In genomic region chr1:134650816-134651215, GRCm38 (mm10) we compare ENCODE assay signal across 25 mouse cellular contexts. TPM values are rescaled to one million over a fixed set of nuclear protein-coding genes. Genes with fewer than 3 reads are reported as not detected.
DNase-seq lines count a peak whose midpoint lies in the region; ATAC-seq and TF ChIP-seq lines count a peak whose summit lies in the region.
"Had no signal": no experiment of that assay in that cellular context is flagged by ENCODE, and none has a peak within 500 bp of the region (broad histone marks: within the 10 kb centered on the region; RNA-seq: fewer than 3 reads in every experiment).

No protein-coding gene starts in this region.

- DNase-seq in cerebellum, adult 18-20 months: peak; percentile 64 to 74
- DNase-seq in cerebellum, adult 8-10 months: no peak
- no peak for DNase-seq in kidney, postnatal 0 days (ENCODE audit: low spot score)
- no peak for DNase-seq in kidney, adult 18-20 months
- DNase-seq in cerebellum, adult 9-10 months: peak; percentile 86
- DNase-seq in embryo, embryonic 11 days: no peak
- DNase-seq: adrenal gland, adult 8-10 months; B cell, adult 2 months; gastrocnemius, postnatal 36 days; heart, adult 2 months; heart, postnatal 14 days; liver, postnatal 0 days; right cerebral cortex, postnatal 25 days; thymus, postnatal 14 days had no signal

- H3K9me3 ChIP-seq in kidney, postnatal 0 days (replicated peaks; ENCODE audit: low read length): no peaks in the 10 kb centered on the region
- H3K9me3 ChIP-seq in midbrain, embryonic 16.5 days (replicated peaks; ENCODE audit: control insufficient read depth, low read length, poor library complexity, severe bottlenecking): no peaks in the 10 kb centered on the region
- H3K9me3 ChIP-seq: forebrain, embryonic 13.5 days; heart, embryonic 13.5 days; hindbrain, embryonic 12.5 days had no signal

- H3K4me2 ChIP-seq in kidney, postnatal 0 days (ENCODE audit: low read length): no peak overlapping the region
- H3K4me2 ChIP-seq in myocyte (ENCODE audit: low read depth): peak overlapping the region; percentile 49
- H3K4me2 ChIP-seq in midbrain, embryonic 16.5 days (ENCODE audit: low read length): no peak overlapping the region
- H3K4me2 ChIP-seq: heart, embryonic 13.5 days; hindbrain, embryonic 12.5 days had no signal

- TF ChIP-seq POLR2A in myocyte (IDR thresholded peaks at IDR 0.05; ENCODE audit: insufficient read length, low read depth): no peak

- 64% methylated on average over 5 of the region's 5 CpGs for WGBS in kidney, postnatal 0 days
- WGBS in midbrain, embryonic 16.5 days: 71% methylated on average over 5 of the region's 5 CpGs

- no peak overlapping the region for H3K9ac ChIP-seq in kidney, postnatal 0 days (ENCODE audit: low read depth, low read length)
- no peak overlapping the region for H3K9ac ChIP-seq in midbrain, embryonic 16.5 days (ENCODE audit: low read depth, low read length)
- H3K9ac ChIP-seq: forebrain, embryonic 13.5 days; heart, embryonic 13.5 days; hindbrain, embryonic 12.5 days; liver, postnatal 0 days had no signal

- TF ChIP-seq CTCF in kidney, postnatal 0 days (IDR thresholded peaks at IDR 0.05; ENCODE audit: low read depth): no peak

- H3K27me3 ChIP-seq in kidney, postnatal 0 days (ENCODE audit: insufficient read depth, low read length): peaks cover 16% of the 10 kb centered on the region
- H3K27me3 ChIP-seq in myocyte (ENCODE audit: control insufficient read depth, insufficient read depth, insufficient read length): peaks cover 29% of the 10 kb centered on the region
- peaks cover 18% of the 10 kb centered on the region for H3K27me3 ChIP-seq in midbrain, embryonic 16.5 days (ENCODE audit: control insufficient read depth, insufficient read depth, low read depth, low read length)

- H3K4me3 ChIP-seq in kidney, postnatal 0 days (replicated peaks; ENCODE audit: low read depth, low read length): no peak overlapping the region
- H3K4me3 ChIP-seq in myocyte: no peak overlapping the region
- no peak overlapping the region for H3K4me3 ChIP-seq in midbrain, embryonic 16.5 days (ENCODE audit: low read depth, low read length)
- H3K4me3 ChIP-seq: forebrain, embryonic 13.5 days; heart, adult 2 months; heart, embryonic 13.5 days; hindbrain, embryonic 12.5 days; layer of hippocampus, adult 2 months had no signal

- no peaks in the 10 kb centered on the region for H3K36me3 ChIP-seq in kidney, postnatal 0 days (ENCODE audit: insufficient read depth, low read length)
- no peaks in the 10 kb centered on the region for H3K36me3 ChIP-seq in myocyte (ENCODE audit: control insufficient read depth, insufficient read depth)
- no peaks in the 10 kb centered on the region for H3K36me3 ChIP-seq in midbrain, embryonic 16.5 days (ENCODE audit: control insufficient read depth, insufficient read depth, low read length)
- H3K36me3 ChIP-seq: G1E; heart, embryonic 13.5 days; hindbrain, embryonic 12.5 days had no signal

- H3ac ChIP-seq in myocyte (ENCODE audit: control insufficient read depth, insufficient read length): no peak overlapping the region

- no peaks in the 10 kb centered on the region for H3K79me2 ChIP-seq in myocyte (ENCODE audit: control insufficient read depth, insufficient read depth)

- no peak for ATAC-seq in kidney, postnatal 0 days (replicated peaks; ENCODE audit: low FRiP score, low read depth)
- ATAC-seq in midbrain, embryonic 16.5 days: no peak
- ATAC-seq: activated CD4-positive, CD25-positive, alpha-beta regulatory T cell, adult 4 months; forebrain, embryonic 13.5 days; liver, postnatal 0 days had no signal

- peak overlapping the region; percentile 47; the same call in 1 of the 2 replicates for H3K27ac ChIP-seq in kidney, postnatal 0 days
- no peak overlapping the region for H3K27ac ChIP-seq in midbrain, embryonic 16.5 days (ENCODE audit: low read length)
- H3K27ac ChIP-seq: forebrain, embryonic 13.5 days; heart, adult 2 months; heart, embryonic 13.5 days; layer of hippocampus, adult 2 months; macrophage had no signal

- peaks cover 17% of the 10 kb centered on the region for H3K4me1 ChIP-seq in kidney, postnatal 0 days (replicated peaks; ENCODE audit: insufficient read depth, low read length)
- peaks cover 28% of the 10 kb centered on the region for H3K4me1 ChIP-seq in midbrain, embryonic 16.5 days (ENCODE audit: control insufficient read depth, insufficient read depth, low read length)

TF ChIP-seq in myocyte, 11 proteins besides CTCF, POLR2A, EP300 and RAD21:
- no peak for TF ChIP-seq MYOG (IDR thresholded peaks at IDR 0.05; ENCODE audit: control insufficient read depth in 1 of 3, insufficient read depth in 1 of 3, insufficient read length in 2 of 3, low read depth in 2 of 3)
- TF ChIP-seq TCF12 (IDR thresholded peaks at IDR 0.05; ENCODE audit: insufficient read depth, poor library complexity, severe bottlenecking): no peak
- no peak for TF ChIP-seq CEBPB (IDR thresholded peaks at IDR 0.05; ENCODE audit: insufficient read depth, poor library complexity, severe bottlenecking)
- no peak for TF ChIP-seq REST (IDR thresholded peaks at IDR 0.05; ENCODE audit: insufficient read depth, insufficient read length)
- TF ChIP-seq SRF (IDR thresholded peaks at IDR 0.05; ENCODE audit: control insufficient read depth, insufficient read length, low read depth): no peak

RNA-seq across cellular contexts. Expression of gene Syt2, which starts 4.3 kb away (rescaled TPM):
- 0.45 and 0.58 TPM in 2 replicates for polyA plus RNA-seq in kidney, postnatal 0 days (2015; fragmentation: Nextera tagmentation; extraction: Ambion mirVana)
- polyA plus RNA-seq in myocyte (2012; fragmentation: generic; extraction: Trizol): 0.11 TPM
- polyA plus RNA-seq in midbrain, embryonic 16.5 days (2015; fragmentation: Nextera tagmentation; extraction: Ambion mirVana): 2.3 and 4.1 TPM in 2 replicates
- polyA plus RNA-seq: G1E; liver, adult 2 months; liver, postnatal 0 days; macrophage; spleen, adult 2 months had no signal

Comparison
In these comparisons a context has a peak if more than half of its experiments do, and no peak if none do; other contexts are left out.
1. DNase-seq: peak in cerebellum, adult 18-20 months (2 of 2) and cerebellum, adult 9-10 months (single experiment); none in cerebellum, adult 8-10 months (single experiment), kidney, postnatal 0 days (single experiment), kidney, adult 18-20 months (single experiment) and embryo, embryonic 11 days (single experiment).